18 mouse cellular contexts compared by ENCODE assay signal in the genomic region with DNA sequence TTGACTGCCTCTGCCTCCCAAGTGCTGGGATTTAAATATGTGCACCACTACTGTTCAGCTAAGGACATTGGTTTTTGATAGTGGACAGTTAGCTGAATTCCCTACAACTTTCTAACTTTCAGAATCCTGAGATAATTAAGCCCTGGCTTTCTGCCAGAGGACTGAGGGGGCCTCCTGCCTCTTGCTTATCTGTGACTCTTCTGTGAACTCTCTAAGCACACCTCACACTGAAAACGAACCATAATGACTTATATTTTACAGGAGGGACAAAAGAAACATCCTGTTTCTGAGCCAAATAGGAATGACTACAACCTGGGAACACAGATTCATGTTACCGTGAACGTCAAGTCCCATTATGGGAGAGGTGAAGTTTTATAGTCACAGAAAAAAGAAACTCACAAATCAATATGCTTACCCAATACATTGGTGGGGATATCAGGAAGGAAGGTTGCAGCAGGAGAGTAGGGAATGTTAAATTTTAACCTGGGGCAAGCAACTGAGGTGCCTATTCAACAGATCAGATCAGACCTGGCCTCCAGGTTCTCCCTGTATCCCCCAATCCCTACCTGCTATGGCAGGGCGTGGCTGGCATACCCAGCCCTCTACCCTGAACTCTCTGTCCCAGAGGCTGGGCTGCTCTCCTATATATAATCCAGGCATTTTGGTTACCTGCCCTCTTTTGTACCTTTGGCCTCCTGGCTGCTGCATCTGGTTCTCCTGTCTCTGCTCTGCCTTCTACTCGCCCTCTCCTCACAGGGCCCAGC. TPM values are rescaled to one million over a fixed set of nuclear protein-coding genes. Genes with fewer than 3 reads are reported as not detected.
"Had no signal": no experiment of that assay in that cellular context is flagged by ENCODE, and none has a peak within 500 bp of the region (broad histone marks: within the 10 kb centered on the region; RNA-seq: fewer than 3 reads in every experiment).

No protein-coding gene starts in this region.

RNA-seq across cellular contexts. Expression of a gene that starts 1.1 kb away (rescaled TPM):
- polyA plus RNA-seq: forebrain, embryonic 15.5 days; gonadal fat pad, adult 2 months; heart, adult 2 months; heart, embryonic 11.5 days; heart, embryonic 15.5 days; hindbrain, embryonic 11.5 days; hindbrain, embryonic 13.5 days; hindbrain, embryonic 15.5 days; hindbrain, postnatal 0 days; kidney, adult 2 months; kidney, embryonic 15.5 days; kidney, postnatal 0 days; limb, embryonic 11.5 days; limb, embryonic 13.5 days; limb, embryonic 15.5 days had no signal

RNA-seq across cellular contexts. Expression of a gene that starts 34.1 kb away (rescaled TPM):
- polyA plus RNA-seq: forebrain, embryonic 15.5 days; forebrain, postnatal 0 days; heart, embryonic 11.5 days; heart, embryonic 13.5 days; heart, embryonic 15.5 days; hindbrain, embryonic 11.5 days; hindbrain, embryonic 13.5 days; hindbrain, embryonic 15.5 days; limb, embryonic 11.5 days; limb, embryonic 13.5 days; limb, embryonic 15.5 days had no signal

RNA-seq across cellular contexts. Expression of a gene that starts 41.3 kb away (rescaled TPM):
- polyA plus RNA-seq: heart, adult 2 months; kidney, adult 2 months; large intestine, adult 2 months had no signal
